Mouse (Mus musculus): Measurements from ENCODE around the gene Sbk1. TPM values are rescaled to one million over a fixed set of nuclear protein-coding genes. Genes with fewer than 3 reads are reported as not detected.

Gene Sbk1
- polyA plus RNA-seq, 1 experiment from 2014 or later, result 7.1 TPM

DNA sequence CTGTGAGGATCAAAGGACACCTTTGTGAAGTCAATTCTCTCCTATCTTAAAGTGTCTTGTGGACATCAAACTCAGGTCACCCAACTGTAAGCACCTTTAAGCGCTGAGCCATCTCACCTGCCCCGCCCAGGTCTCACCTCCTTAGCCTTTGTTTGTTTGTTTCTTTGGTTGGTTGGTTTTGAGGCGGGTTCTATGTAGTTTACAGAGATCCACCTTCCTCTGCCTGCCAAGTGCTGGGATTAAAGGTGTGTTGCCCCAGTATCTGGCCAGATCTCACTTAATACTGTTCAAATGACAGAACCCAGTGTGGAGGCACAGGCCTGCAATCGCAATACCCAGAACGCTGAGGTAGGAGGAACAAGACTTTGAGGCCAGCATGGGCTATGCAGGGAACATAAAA, 11.6 kb downstream of the Sbk1 start:
- Histone ChIP-seq H3K4me3 (ENCODE audit: low read length) (no peak overlapping the region), H3K4me2 (ENCODE audit: low read depth, low read length) (no peak overlapping the region), H3K36me3 (ENCODE audit: control insufficient read depth, insufficient read depth, low read length) (no peaks in the 10 kb centered on the region), H3K4me1 (ENCODE audit: control insufficient read depth, insufficient read depth, low read length) (peaks cover 12% of the 10 kb centered on the region), H3K27me3 (replicated peaks; ENCODE audit: control insufficient read depth, insufficient read depth, low read length) (no peaks in the 10 kb centered on the region), H3K9me3 (ENCODE audit: control insufficient read depth, low read length) (no peaks in the 10 kb centered on the region), H3K9ac (ENCODE audit: low read depth, low read length) (no peak overlapping the region), H3K27ac (ENCODE audit: low read length) (no peak overlapping the region)
- no peak for ATAC-seq
- 85% methylated on average over 5 of the region's 5 CpGs for WGBS

DNA sequence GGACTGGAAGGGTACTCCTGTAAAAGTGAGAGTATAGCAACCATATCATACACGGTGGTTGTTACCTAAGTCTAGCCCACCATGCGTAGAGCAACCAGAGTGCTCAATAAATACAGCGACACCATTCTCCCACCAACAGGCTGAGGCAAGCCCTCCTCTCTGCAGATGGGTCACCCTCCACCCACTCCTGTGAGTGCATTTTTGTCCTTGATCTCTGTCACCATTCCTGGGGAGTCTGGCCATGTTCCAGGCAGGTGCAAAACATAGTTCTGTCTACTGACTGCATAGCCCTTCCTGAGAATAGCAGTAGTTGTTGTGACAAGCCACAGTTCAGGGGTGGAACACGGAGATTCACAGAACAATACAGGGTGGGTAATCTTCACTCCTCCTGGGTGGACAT, 12.0 kb downstream of the Sbk1 start:
- 83% methylated on average over 4 of the region's 4 CpGs for WGBS
- no peak overlapping the region for H3K27ac ChIP-seq (ENCODE audit: low read length)
- ATAC-seq, result no peak
- no peak overlapping the region for H3K4me2 ChIP-seq (ENCODE audit: low read depth, low read length)
- no peak overlapping the region for H3K9ac ChIP-seq (ENCODE audit: low read depth, low read length)
- H3K27me3 ChIP-seq (replicated peaks; ENCODE audit: control insufficient read depth, insufficient read depth, low read length), result no peaks in the 10 kb centered on the region
- peaks cover 12% of the 10 kb centered on the region for H3K4me1 ChIP-seq (ENCODE audit: control insufficient read depth, insufficient read depth, low read length)
- no peaks in the 10 kb centered on the region for H3K36me3 ChIP-seq (ENCODE audit: control insufficient read depth, insufficient read depth, low read length)
- H3K9me3 ChIP-seq (ENCODE audit: control insufficient read depth, low read length), result no peaks in the 10 kb centered on the region
- no peak overlapping the region for H3K4me3 ChIP-seq (ENCODE audit: low read length)

DNA sequence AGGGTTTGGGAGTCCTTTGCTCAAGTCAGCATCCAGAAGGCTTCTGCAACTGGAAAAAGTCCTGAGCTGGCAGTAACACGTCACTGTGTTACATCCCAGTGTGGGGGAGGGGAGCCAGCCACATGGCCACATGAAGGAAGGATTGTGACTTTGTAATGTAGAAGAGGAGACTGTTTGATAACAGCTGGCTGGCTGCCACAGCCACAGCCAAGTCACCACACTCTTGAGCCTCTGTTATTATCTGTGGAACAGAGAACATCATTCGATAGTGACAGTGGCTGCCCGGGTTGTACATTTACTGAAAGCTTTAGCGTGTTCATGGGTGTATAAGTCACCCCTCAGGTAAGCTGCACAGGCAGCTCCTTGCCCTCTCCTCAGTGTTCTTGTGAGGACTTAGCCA, 12.4 kb downstream of the Sbk1 start:
- no peak overlapping the region for H3K4me3 ChIP-seq (ENCODE audit: low read length)
- H3K4me2 ChIP-seq (ENCODE audit: low read depth, low read length), result no peak overlapping the region
- H3K27me3 ChIP-seq (replicated peaks; ENCODE audit: control insufficient read depth, insufficient read depth, low read length), result no peaks in the 10 kb centered on the region
- 59% methylated on average over 4 of the region's 4 CpGs for WGBS
- H3K4me1 ChIP-seq (ENCODE audit: control insufficient read depth, insufficient read depth, low read length), result peaks cover 12% of the 10 kb centered on the region
- no peaks in the 10 kb centered on the region for H3K9me3 ChIP-seq (ENCODE audit: control insufficient read depth, low read length)
- no peak overlapping the region for H3K9ac ChIP-seq (ENCODE audit: low read depth, low read length)
- ATAC-seq, result no peak
- no peak overlapping the region for H3K27ac ChIP-seq (ENCODE audit: low read length)
- H3K36me3 ChIP-seq (ENCODE audit: control insufficient read depth, insufficient read depth, low read length), result no peaks in the 10 kb centered on the region

DNA sequence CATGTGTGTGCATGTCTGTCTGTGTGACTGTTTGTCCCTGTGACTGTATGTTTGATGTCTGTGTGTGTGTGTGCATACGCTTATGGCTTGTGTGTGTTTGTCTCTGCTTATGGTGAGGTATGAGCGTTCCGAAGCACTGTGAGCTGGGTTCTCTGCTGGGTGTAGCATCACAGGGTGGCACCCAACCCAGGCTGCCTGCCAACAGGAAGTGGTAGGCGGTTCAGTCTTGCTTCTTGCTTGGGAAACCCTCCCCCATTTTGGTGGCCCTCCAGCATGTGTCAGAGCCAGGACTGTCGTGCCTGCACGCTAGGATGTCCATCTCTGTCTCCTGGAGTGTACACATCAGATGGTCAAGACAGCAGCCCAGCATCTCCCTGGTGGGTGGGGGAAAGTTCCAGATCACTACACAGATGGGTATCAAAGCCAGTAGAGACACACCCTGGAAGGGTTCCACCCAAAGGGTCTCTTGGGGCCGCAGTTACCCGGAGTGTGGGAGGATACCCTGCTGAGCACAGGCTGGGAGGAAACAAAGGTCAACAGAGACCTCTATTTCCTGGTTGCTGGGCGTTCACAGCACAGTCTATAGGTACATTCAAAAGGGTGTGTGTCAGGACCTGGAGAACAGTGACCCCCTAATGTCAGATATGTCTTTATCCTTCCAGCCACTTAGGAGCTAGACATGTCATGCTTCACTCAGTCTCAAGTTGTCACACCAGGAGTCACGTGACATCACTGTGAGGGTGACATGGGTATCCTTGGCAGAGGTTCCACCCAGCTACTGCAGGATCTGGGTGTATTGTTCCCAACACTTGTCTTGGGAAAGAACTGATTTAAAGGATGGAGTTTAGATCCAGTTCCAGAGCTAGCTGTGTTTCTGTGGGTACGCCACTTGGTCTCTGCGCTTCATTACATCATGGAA, 13.1 kb downstream of the Sbk1 start:
- 65% methylated on average over 12 of the region's 12 CpGs for WGBS

DNA sequence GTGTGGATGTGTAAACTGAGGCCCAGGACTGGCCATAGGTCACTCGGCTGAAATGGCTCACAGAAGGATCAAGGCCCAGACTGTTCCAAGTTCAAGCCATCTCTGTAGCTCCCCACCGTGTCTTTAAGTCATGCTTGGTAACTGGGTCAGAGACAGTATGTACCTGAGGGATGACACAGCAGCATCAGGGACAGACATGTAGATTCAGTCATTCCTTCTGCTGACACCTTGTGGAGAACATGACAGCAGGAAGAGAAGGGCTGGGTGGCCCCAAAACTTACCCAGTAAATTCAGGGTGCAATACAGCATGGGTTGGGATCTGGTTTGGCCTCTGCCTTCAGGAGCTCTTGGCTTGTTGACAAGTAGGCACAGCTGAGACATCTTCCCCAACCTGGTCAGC, 13.9 kb downstream of the Sbk1 start:
- H3K27me3 ChIP-seq (replicated peaks; ENCODE audit: control insufficient read depth, insufficient read depth, low read length), result no peaks in the 10 kb centered on the region
- no peak overlapping the region for H3K4me2 ChIP-seq (ENCODE audit: low read depth, low read length)
- ATAC-seq, result no peak
- H3K4me1 ChIP-seq (ENCODE audit: control insufficient read depth, insufficient read depth, low read length), result peaks cover 12% of the 10 kb centered on the region
- no peak overlapping the region for H3K4me3 ChIP-seq (ENCODE audit: low read length)
- WGBS, result 70% methylated on average over 2 of the region's 2 CpGs
- no peaks in the 10 kb centered on the region for H3K36me3 ChIP-seq (ENCODE audit: control insufficient read depth, insufficient read depth, low read length)
- H3K9me3 ChIP-seq (ENCODE audit: control insufficient read depth, low read length), result no peaks in the 10 kb centered on the region
- no peak overlapping the region for H3K9ac ChIP-seq (ENCODE audit: low read depth, low read length)
- no peak overlapping the region for H3K27ac ChIP-seq (ENCODE audit: low read length)

More for the DNA sequence above, 13.1 kb downstream of the Sbk1 start:
- Histone ChIP-seq H3K9ac (ENCODE audit: low read depth, low read length) (no peak overlapping the region), H3K9me3 (ENCODE audit: control insufficient read depth, low read length) (no peaks in the 10 kb centered on the region), H3K4me1 (ENCODE audit: control insufficient read depth, insufficient read depth, low read length) (peaks cover 12% of the 10 kb centered on the region), H3K4me3 (ENCODE audit: low read length) (no peak overlapping the region), H3K27me3 (replicated peaks; ENCODE audit: control insufficient read depth, insufficient read depth, low read length) (no peaks in the 10 kb centered on the region), H3K27ac (ENCODE audit: low read length) (no peak overlapping the region), H3K4me2 (ENCODE audit: low read depth, low read length) (no peak overlapping the region), H3K36me3 (ENCODE audit: control insufficient read depth, insufficient read depth, low read length) (no peaks in the 10 kb centered on the region)
- peak; percentile 71 for ATAC-seq

DNA sequence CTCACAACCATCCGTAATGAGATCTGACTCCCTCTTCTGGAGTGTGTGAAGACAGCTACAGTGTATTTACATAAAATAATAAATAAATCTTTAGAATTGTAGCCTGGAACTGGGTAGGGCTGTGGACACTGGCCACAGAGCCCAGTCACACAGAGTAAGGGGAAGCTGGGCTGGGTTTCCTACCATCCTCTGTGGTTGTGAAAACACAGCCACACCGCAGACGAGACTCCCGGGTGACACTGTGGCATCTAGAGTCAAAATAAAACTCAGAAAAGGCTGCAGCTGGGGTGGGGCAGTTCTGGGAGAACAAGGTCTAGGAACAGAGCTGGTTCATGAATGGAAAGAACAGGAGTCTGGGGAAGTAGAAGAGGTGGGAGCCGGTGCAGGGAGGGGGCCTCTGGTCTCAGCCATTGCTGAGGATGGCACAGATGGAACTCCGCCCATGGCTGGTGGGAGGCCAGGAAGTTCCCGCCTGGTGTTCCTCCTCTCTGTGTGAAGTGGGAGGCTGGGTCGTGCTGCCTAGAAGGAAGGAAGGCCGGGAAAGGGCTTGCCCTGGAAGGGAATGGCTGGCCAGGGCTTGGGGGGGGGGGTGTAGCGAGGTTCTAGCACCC, 15.2 kb downstream of the Sbk1 start:
- 53% methylated on average over 10 of the region's 10 CpGs for WGBS
- no peak overlapping the region for H3K9ac ChIP-seq (ENCODE audit: low read depth, low read length)

DNA sequence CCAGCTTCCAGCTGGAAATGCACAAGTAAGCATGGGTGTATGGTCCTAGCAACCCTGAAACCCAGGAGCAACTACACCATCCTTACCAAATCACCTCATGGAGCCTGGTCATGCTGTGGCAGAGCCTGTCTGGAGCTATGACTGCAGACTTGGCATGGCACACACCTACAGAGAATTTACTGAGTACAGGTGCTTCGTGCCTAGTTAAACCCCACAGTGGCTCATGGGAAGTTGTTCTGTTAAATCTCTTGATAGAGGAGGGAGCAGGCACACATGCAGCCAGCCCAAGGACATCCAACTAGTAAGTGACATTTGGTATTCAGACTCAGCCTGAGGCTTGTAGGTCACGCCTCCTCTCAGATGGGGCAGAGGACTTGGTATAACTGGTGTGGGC, 15.7 kb downstream of the Sbk1 start:
- H3K27ac ChIP-seq (ENCODE audit: low read length), result no peak overlapping the region
- H3K9ac ChIP-seq (ENCODE audit: low read depth, low read length), result no peak overlapping the region
- no peak overlapping the region for H3K4me3 ChIP-seq (ENCODE audit: low read length)
- ATAC-seq, result no peak
- peaks cover 12% of the 10 kb centered on the region for H3K4me1 ChIP-seq (ENCODE audit: control insufficient read depth, insufficient read depth, low read length)
- 76% methylated on average over 2 of the region's 2 CpGs for WGBS
- H3K4me2 ChIP-seq (ENCODE audit: low read depth, low read length), result no peak overlapping the region
- no peaks in the 10 kb centered on the region for H3K27me3 ChIP-seq (replicated peaks; ENCODE audit: control insufficient read depth, insufficient read depth, low read length)
- H3K9me3 ChIP-seq (ENCODE audit: control insufficient read depth, low read length), result no peaks in the 10 kb centered on the region
- H3K36me3 ChIP-seq (ENCODE audit: control insufficient read depth, insufficient read depth, low read length), result 0 out of 2 replicates have a peak, but pooled peaks cover 5% of the 10 kb centered on the region

More for the DNA sequence above, 15.2 kb downstream of the Sbk1 start:
- H3K4me1 ChIP-seq (ENCODE audit: control insufficient read depth, insufficient read depth, low read length), result peaks cover 12% of the 10 kb centered on the region
- 0 out of 2 replicates have a peak, but pooled peaks cover 5% of the 10 kb centered on the region for H3K36me3 ChIP-seq (ENCODE audit: control insufficient read depth, insufficient read depth, low read length)
- ATAC-seq, result no peak
- no peak overlapping the region for H3K4me3 ChIP-seq (ENCODE audit: low read length)
- no peak overlapping the region for H3K4me2 ChIP-seq (ENCODE audit: low read depth, low read length)
- H3K27ac ChIP-seq (ENCODE audit: low read length), result no peak overlapping the region
- H3K27me3 ChIP-seq (replicated peaks; ENCODE audit: control insufficient read depth, insufficient read depth, low read length), result no peaks in the 10 kb centered on the region
- H3K9me3 ChIP-seq (ENCODE audit: control insufficient read depth, low read length), result no peaks in the 10 kb centered on the region

DNA sequence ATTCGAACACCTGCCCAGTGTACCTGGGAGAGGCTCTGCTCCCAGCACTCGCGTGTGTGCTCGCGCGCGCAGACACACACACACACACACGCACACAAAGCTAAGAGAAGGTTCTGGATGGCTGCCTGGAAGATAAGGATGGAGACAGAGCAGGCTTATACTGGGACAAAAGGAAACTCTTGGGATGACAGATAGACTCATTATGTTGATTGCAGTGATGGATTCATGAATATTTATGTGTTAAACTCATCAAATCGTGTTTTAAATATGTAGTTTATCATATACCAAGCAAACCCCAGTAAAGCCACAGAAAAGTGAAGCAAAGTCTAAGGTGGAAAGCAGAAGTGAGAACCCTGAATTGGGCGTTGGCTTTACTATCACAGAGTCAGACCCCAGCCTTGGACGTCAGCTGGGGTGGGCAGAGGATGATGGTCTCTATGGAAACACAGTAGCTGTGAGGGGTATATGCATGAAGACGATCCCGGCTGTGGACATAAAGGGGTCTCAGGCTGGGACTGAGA, 16.2 kb downstream of the Sbk1 start:
- Histone ChIP-seq H3K36me3 (ENCODE audit: control insufficient read depth, insufficient read depth, low read length) (0 out of 2 replicates have a peak, but pooled peaks cover 5% of the 10 kb centered on the region), H3K9me3 (ENCODE audit: control insufficient read depth, low read length) (no peaks in the 10 kb centered on the region), H3K27me3 (replicated peaks; ENCODE audit: control insufficient read depth, insufficient read depth, low read length) (no peaks in the 10 kb centered on the region), H3K27ac (ENCODE audit: low read length) (no peak overlapping the region), H3K4me3 (ENCODE audit: low read length) (no peak overlapping the region), H3K4me2 (ENCODE audit: low read depth, low read length) (no peak overlapping the region), H3K4me1 (ENCODE audit: control insufficient read depth, insufficient read depth, low read length) (peaks cover 12% of the 10 kb centered on the region), H3K9ac (ENCODE audit: low read depth, low read length) (no peak overlapping the region)
- ATAC-seq, result no peak
- 81% methylated on average over 13 of the region's 13 CpGs for WGBS

DNA sequence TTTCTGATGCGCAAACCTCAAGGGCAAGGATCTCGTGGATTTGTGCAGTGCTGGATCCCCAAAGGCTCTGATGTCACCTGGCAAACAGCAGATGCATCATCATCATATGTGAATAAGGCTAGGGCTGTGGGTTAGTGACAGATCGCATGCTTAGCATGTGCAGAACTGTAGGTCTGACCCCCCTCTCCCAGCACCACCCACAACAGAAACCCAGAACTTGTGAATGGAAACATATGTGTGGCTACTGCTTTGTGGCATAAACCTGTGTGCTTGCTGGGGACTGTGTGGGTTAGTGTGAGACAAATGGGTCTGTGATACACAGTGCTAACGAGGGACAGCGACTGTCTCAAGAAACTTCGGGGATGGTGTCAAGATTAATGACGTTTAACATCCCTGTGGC, 17.0 kb downstream of the Sbk1 start:
- Histone ChIP-seq H3K27ac (ENCODE audit: low read length) (no peak overlapping the region), H3K9ac (ENCODE audit: low read depth, low read length) (no peak overlapping the region)

More for the DNA sequence above, 17.0 kb downstream of the Sbk1 start:
- 72% methylated on average over 7 of the region's 7 CpGs for WGBS
- Histone ChIP-seq H3K4me1 (ENCODE audit: control insufficient read depth, insufficient read depth, low read length) (peaks cover 12% of the 10 kb centered on the region), H3K27me3 (replicated peaks; ENCODE audit: control insufficient read depth, insufficient read depth, low read length) (no peaks in the 10 kb centered on the region), H3K9me3 (ENCODE audit: control insufficient read depth, low read length) (no peaks in the 10 kb centered on the region), H3K36me3 (ENCODE audit: control insufficient read depth, insufficient read depth, low read length) (0 out of 2 replicates have a peak, but pooled peaks cover 5% of the 10 kb centered on the region), H3K4me2 (ENCODE audit: low read depth, low read length) (no peak overlapping the region), H3K4me3 (ENCODE audit: low read length) (no peak overlapping the region)
- no peak for ATAC-seq

Data from intestine, embryonic 16.5 days (tissue).